Mouse (Mus musculus) retina, postnatal 7 days (tissue): Measurements from ENCODE around the gene Hddc3.

Source experiments
- DNase-seq: peaks from one replicate; pipeline ENCODE4 v3.0.0-alpha.2; 2012; ENCODE audit warnings: low read depth, low spot score

The Hddc3 gene

DNA sequence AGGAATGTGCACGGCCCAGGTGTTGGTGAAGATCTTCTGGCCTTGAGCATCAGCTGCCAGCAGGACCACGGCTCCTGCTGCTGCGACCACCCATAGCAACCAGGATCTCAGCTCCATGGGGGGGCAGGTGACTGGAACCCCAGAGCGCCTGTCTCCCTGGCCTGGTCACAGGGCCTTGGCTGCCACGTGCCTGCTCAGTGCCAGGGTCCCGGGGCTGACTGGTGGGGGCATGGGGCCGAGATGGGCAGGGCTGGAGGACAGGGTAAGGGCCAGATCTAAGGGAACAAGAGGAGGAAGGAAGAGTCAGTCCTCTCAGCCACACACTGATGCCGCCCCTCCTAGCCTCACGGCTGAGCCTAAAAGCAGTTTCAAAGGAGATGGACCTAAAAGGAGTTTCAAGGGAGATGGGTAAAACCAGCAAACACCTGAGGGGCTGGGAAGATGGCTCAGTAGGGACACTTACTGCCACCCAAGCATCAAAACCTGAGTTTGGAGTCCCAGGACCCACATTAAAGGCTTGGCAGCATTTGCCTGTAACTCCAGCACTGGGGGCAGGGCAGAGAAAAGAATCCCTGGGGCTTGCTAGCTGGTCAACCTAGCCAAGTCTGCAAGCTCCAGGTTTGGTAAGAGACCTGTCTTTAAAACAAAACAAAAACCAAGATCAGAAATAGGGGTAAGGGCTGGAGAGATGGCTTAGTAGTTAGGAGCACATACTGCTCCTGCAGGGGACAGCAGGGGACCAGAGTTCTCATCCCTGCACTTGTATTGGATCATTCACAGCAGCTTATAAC is 55.9 kb downstream of the Hddc3 start:
- DNase-seq: no peak

DNA sequence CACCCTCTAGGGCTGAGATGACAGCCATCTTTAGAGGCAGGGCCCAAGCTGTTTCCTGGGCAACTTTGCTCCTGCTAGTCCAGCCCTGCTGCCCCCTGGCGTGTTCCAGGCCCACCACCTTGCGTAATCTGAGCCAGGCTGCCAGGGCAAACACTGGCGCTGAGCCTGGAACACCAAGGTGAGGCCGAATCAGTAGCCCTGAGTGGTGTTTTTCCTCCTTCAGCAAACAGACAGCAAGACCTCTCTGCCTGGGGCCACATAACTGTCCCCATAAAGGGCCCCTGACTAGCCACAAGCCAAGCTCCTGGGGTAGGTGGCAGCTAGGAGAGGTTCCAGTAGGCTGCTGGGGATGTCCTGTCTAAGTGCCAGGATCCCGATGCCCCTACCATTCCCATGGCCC is 57.2 kb downstream of the Hddc3 start:
- no peak for DNase-seq
